Mouse (Mus musculus): ENCODE measurements around the gene Serpinb11. TPM values are rescaled to one million over a fixed set of nuclear protein-coding genes. Genes with fewer than 3 reads are reported as not detected.

Serpinb11 gene
- total and polyA plus RNA-seq, 3 experiments, result not detected

DNA sequence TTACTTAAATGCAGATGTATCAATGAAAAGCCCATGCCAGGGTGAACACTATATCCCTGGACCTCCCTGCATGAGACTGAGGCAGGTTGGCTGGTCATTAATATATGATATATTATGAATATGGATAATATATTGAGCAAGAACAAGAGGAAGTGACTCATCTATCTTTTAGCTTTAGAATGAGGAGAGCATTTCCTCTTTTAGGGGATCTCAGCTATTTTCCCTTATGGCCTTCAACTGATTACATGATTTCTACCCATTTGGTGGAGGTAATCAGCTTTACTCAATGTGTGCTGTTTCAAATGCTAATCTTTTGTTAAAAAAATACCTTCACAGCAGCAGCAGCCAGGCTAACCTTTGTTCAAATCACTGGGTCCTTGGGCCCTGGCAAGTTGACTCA is 20.5 kb downstream of the Serpinb11 start:
- DNase-seq (ENCODE audit: extremely low read depth), result no peak
- no peak overlapping the region for H3K9ac ChIP-seq (ENCODE audit: insufficient read depth, low read depth)
- H3K27me3 ChIP-seq (replicated peaks), result no peaks in the 10 kb centered on the region
- no peak overlapping the region for H3K4me2 ChIP-seq (ENCODE audit: insufficient read depth, low read depth, poor library complexity, severe bottlenecking)
- H3K4me1 ChIP-seq (ENCODE audit: control insufficient read depth in 1 of 2, insufficient read depth in 2 of 2), result peaks cover 3 to 6% of the 10 kb centered on the region in 2 experiments
- H3K4me3 ChIP-seq (replicated peaks in 1 of 3; ENCODE audit: low read depth in 2 of 3, low read length in 2 of 3, poor library complexity in 1 of 3), result no peak overlapping the region
- dilution Hi-C loops (cut with MboI; ENCODE audit: extremely low pct_ligation_motif_present, extremely low pct_unique_long_range_greater_than_20kb, low sequenced_read_pairs) (no loop called here), in situ Hi-C loops (cut with MboI; ENCODE audit: low pct_ligation_motif_present, low pct_unique_long_range_greater_than_20kb, low sequenced_read_pairs) (no loop called here)
- no peaks in the 10 kb centered on the region for H3K36me3 ChIP-seq (replicated peaks in 1 of 2; ENCODE audit: control insufficient read depth in 1 of 2, insufficient read depth in 1 of 2, low read length in 1 of 2)
- H3K9me3 ChIP-seq (replicated peaks; ENCODE audit: low read length), result no peaks in the 10 kb centered on the region
- H3K79me2 ChIP-seq (replicated peaks; ENCODE audit: control insufficient read depth, extremely low read depth, insufficient read depth, poor library complexity, severe bottlenecking), result no peaks in the 10 kb centered on the region
- no peak overlapping the region for H3K27ac ChIP-seq (ENCODE audit: insufficient read depth, low read depth)
- TF ChIP-seq RCOR1 (conservative IDR thresholded peaks at IDR 0.05; ENCODE audit: low read depth, low read length) (no peak), MAZ (IDR thresholded peaks at IDR 0.05; ENCODE audit: low read depth, low read length) (no peak), UBTF (IDR thresholded peaks at IDR 0.05; ENCODE audit: low read depth, low read length) (no peak), TCF12 (IDR thresholded peaks at IDR 0.05; ENCODE audit: low read depth, low read length) (no peak), ETS1 (conservative IDR thresholded peaks at IDR 0.05; ENCODE audit: low read depth, low read length) (no peak), ELF1 (IDR thresholded peaks at IDR 0.05; ENCODE audit: low read depth, low read length) (no peak), MEF2A (IDR thresholded peaks at IDR 0.05; ENCODE audit: borderline replicate concordance, low read depth, low read length) (no peak), POLR2AphosphoS2 (IDR thresholded peaks at IDR 0.05; ENCODE audit: low read depth, low read length) (no peak), MAX (IDR thresholded peaks at IDR 0.05; ENCODE audit: low read length) (no peak)

DNA sequence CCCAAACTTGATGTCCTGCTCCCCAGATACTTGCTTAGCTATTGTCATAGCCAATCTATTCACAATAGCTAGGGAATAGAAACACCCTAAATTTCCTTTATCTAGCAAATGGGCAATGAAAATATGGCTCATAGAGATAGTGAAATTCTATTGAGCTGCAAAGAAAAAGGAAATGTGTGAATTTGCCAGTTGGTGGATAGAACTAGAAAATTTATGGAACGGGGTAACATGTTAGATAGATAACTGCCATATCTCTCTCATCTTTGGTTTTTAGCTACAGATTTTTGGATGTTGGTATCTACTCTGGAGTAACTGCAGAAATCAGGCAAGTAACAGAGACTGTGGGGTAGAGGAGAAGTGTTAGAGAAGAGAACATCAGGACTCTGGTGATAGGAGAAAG is 21.4 kb downstream of the Serpinb11 start:
- Histone ChIP-seq H3K4me2 (ENCODE audit: insufficient read depth, low read depth, poor library complexity, severe bottlenecking) (no peak overlapping the region), H3K9me3 (replicated peaks; ENCODE audit: low read length) (no peaks in the 10 kb centered on the region)
- in situ Hi-C loops (cut with MboI; ENCODE audit: low pct_ligation_motif_present, low pct_unique_long_range_greater_than_20kb, low sequenced_read_pairs), result no loop called here

More for the DNA sequence above, 21.4 kb downstream of the Serpinb11 start:
- H3K27ac ChIP-seq (ENCODE audit: insufficient read depth, low read depth), result no peak overlapping the region
- no peaks in the 10 kb centered on the region for H3K36me3 ChIP-seq (replicated peaks in 1 of 2; ENCODE audit: control insufficient read depth in 1 of 2, insufficient read depth in 1 of 2, low read length in 1 of 2)
- no peak overlapping the region for H3K9ac ChIP-seq (ENCODE audit: insufficient read depth, low read depth)
- no peaks in the 10 kb centered on the region for H3K79me2 ChIP-seq (replicated peaks; ENCODE audit: control insufficient read depth, extremely low read depth, insufficient read depth, poor library complexity, severe bottlenecking)
- H3K27me3 ChIP-seq (replicated peaks), result no peaks in the 10 kb centered on the region
- TF ChIP-seq SMC3 (IDR thresholded peaks at IDR 0.05; ENCODE audit: low read depth, low read length) (no peak), IRF4 (IDR thresholded peaks at IDR 0.05; ENCODE audit: low read depth, low read length) (no peak), TCF12 (IDR thresholded peaks at IDR 0.05; ENCODE audit: low read depth, low read length) (no peak), USF2 (conservative IDR thresholded peaks at IDR 0.05; ENCODE audit: low read depth, low read length) (no peak), MAX (IDR thresholded peaks at IDR 0.05; ENCODE audit: low read length) (no peak), ZMIZ1 (IDR thresholded peaks at IDR 0.05; ENCODE audit: low read depth, low read length) (no peak), JUN (IDR thresholded peaks at IDR 0.05; ENCODE audit: insufficient read depth, low read depth, low read length) (no peak), JUND (conservative IDR thresholded peaks at IDR 0.05; ENCODE audit: low read depth, low read length) (no peak), NRF1 (IDR thresholded peaks at IDR 0.05; ENCODE audit: low read depth, low read length) (no peak), EP300 (IDR thresholded peaks at IDR 0.05; ENCODE audit: low read length) (no peak), CHD2 (IDR thresholded peaks at IDR 0.05; ENCODE audit: low read length) (no peak), KAT2A (IDR thresholded peaks at IDR 0.05; ENCODE audit: insufficient replicate concordance, low read length) (no peak), MAZ (IDR thresholded peaks at IDR 0.05; ENCODE audit: low read depth, low read length) (no peak), MXI1 (IDR thresholded peaks at IDR 0.05; ENCODE audit: low read depth, low read length) (no peak), POLR2AphosphoS2 (IDR thresholded peaks at IDR 0.05; ENCODE audit: low read depth, low read length) (no peak), ETS1 (conservative IDR thresholded peaks at IDR 0.05; ENCODE audit: low read depth, low read length) (no peak), ZC3H11A (IDR thresholded peaks at IDR 0.05; ENCODE audit: low read depth, low read length) (no peak), UBTF (IDR thresholded peaks at IDR 0.05; ENCODE audit: low read depth, low read length) (no peak), USF1 (IDR thresholded peaks at IDR 0.05; ENCODE audit: low read depth, low read length) (no peak), MEF2A (IDR thresholded peaks at IDR 0.05; ENCODE audit: borderline replicate concordance, low read depth, low read length) (no peak)
- peaks cover 2% of the 10 kb centered on the region in 2 experiments; a peak in 2 of 4 replicates for H3K4me1 ChIP-seq (ENCODE audit: control insufficient read depth in 1 of 2, insufficient read depth in 2 of 2)
- DNase-seq (ENCODE audit: extremely low read depth), result no peak
- H3K4me3 ChIP-seq (replicated peaks in 1 of 3; ENCODE audit: low read depth in 2 of 3, low read length in 2 of 3, poor library complexity in 1 of 3), result no peak overlapping the region
- dilution Hi-C loops (cut with MboI; ENCODE audit: extremely low pct_ligation_motif_present, extremely low pct_unique_long_range_greater_than_20kb, low sequenced_read_pairs), result no loop called here

Data from CH12.LX (cell line).